Mouse (Mus musculus): ENCODE results near the gene Lcorl. TPM values are rescaled to one million over a fixed set of nuclear protein-coding genes. Genes with fewer than 3 reads are reported as not detected.
A peak's percentile ranks its signal among the peaks of the same experiment; 100 is the strongest.

The Lcorl gene
- polyA plus RNA-seq, 1 experiment from 2014 or later = 45.0 TPM

DNA sequence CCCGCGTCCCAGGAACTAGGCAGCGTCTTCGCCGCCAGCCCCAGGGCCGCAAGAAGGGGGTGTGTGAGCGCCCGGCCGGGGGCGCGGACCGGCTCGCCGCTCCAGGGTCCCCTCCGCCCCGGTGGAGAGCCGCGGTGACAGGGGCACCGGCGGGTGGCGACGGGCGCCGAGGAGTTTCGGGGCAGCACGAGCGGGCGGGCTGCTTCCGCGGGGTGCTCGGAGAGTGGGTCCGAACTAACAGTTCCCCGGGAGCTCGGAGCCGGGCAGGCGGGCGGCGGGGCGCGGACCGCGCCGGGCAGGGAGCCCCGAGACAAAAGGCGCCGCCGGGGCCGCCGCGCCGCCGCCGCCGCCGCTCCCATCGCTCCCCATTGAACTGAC, 550 bp downstream of the Lcorl start:
- Histone ChIP-seq H3K9ac (ENCODE audit: low read depth, low read length) (peak overlapping the region; percentile 96), H3K4me1 (replicated peaks; ENCODE audit: control insufficient read depth, insufficient read depth, low read length) (peaks cover 3% of the 10 kb centered on the region; the same call in 1 of the 2 replicates), H3K27me3 (ENCODE audit: control insufficient read depth, insufficient read depth, low read length) (no peaks in the 10 kb centered on the region), H3K36me3 (ENCODE audit: control insufficient read depth, insufficient read depth, low read length) (no peaks in the 10 kb centered on the region), H3K4me2 (replicated peaks; ENCODE audit: low read depth, low read length) (peak overlapping the region; percentile 52), H3K27ac (ENCODE audit: low read depth, low read length) (peak overlapping the region; percentile 99), H3K4me3 (ENCODE audit: low read depth, low read length) (peak overlapping the region; percentile 97), H3K9me3 (ENCODE audit: control insufficient read depth, low read length) (no peaks in the 10 kb centered on the region)
- DNase-seq (ENCODE audit: low spot score) = no peak
- ATAC-seq (ENCODE audit: low FRiP score) = no peak; the same call in 1 of the 2 replicates
- WGBS = 0% methylated on average over 14 of the region's 56 CpGs

DNA sequence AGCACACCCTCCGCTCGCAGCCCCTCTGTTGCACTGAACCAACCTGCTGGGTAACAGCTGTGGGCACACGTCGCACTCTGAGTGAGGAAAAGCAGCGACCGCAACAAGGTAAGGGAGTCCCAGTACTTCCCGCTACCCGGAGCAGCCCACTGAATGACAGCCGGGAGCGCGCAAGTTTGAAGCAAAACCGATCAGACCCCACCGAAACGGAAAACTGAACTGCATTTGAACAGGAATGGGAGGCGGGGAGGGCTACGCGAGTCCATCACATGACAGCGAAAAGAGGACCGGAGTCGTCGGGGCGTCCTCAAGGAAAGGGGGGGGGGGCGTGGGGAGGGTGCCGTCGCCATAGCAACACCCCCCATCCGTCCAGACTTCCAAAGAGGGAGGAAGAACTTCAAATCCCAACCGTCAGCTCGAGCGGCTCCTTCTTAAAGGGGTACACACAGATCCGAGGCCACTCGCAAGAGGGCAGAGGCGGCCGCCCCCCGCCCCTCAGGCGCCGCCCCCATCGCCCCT, 1.1 kb downstream of the Lcorl start:
- DNase-seq (ENCODE audit: low spot score) = peak; percentile 79
- peak; percentile 72 for ATAC-seq (ENCODE audit: low FRiP score)
- peak overlapping the region; percentile 52 for H3K4me2 ChIP-seq (replicated peaks; ENCODE audit: low read depth, low read length)
- whole genome bisulfite sequencing = 2% methylated on average over 30 of the region's 37 CpGs
- H3K27me3 ChIP-seq (ENCODE audit: control insufficient read depth, insufficient read depth, low read length) = no peaks in the 10 kb centered on the region
- H3K4me3 ChIP-seq (ENCODE audit: low read depth, low read length) = peak overlapping the region; percentile 97
- H3K9ac ChIP-seq (ENCODE audit: low read depth, low read length) = peak overlapping the region; percentile 96
- no peaks in the 10 kb centered on the region for H3K9me3 ChIP-seq (ENCODE audit: control insufficient read depth, low read length)
- peaks cover 3% of the 10 kb centered on the region; the same call in 1 of the 2 replicates for H3K4me1 ChIP-seq (replicated peaks; ENCODE audit: control insufficient read depth, insufficient read depth, low read length)
- no peaks in the 10 kb centered on the region for H3K36me3 ChIP-seq (ENCODE audit: control insufficient read depth, insufficient read depth, low read length)
- peak overlapping the region; percentile 99 for H3K27ac ChIP-seq (ENCODE audit: low read depth, low read length)

DNA sequence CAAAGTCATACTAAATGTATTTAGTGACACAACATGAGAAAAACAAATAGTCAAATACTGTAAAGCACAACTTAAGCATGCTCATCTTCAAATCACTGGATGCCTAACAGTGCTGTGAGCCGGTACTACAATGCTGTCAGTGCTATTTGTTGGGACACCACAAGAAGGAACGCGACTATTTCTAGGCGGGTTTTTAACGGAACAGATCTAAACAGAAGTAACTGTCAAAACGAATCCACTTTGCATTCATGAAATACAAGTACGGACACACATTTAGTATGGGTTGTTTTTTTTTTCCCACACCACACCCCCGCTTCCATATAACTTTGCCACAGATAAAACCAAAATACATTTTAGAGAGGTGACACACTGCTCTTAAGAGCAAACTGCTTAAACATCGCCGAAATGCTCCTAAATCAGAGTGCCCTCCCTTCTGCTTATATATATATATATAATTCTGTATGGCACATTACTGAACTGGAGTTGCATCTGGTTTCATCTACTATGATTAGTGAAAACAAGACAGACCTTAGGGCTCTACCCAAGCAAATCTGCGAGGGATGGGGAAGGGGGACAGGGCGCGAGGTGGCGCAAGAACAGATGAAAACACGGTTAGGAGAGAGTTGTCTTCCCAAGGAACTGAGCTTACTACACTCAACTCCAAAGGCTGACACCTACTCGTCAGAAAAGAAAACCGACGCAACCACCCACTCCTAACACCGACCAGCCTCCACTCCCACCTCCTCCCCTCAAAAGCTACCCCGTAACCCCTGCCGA, 1.7 kb downstream of the Lcorl start:
- Histone ChIP-seq H3K27me3 (ENCODE audit: control insufficient read depth, insufficient read depth, low read length) (no peaks in the 10 kb centered on the region), H3K27ac (ENCODE audit: low read depth, low read length) (peak overlapping the region; percentile 99), H3K36me3 (ENCODE audit: control insufficient read depth, insufficient read depth, low read length) (no peaks in the 10 kb centered on the region), H3K9me3 (ENCODE audit: control insufficient read depth, low read length) (no peaks in the 10 kb centered on the region), H3K4me3 (ENCODE audit: low read depth, low read length) (peak overlapping the region; percentile 97), H3K4me2 (replicated peaks; ENCODE audit: low read depth, low read length) (peak overlapping the region; percentile 52), H3K4me1 (replicated peaks; ENCODE audit: control insufficient read depth, insufficient read depth, low read length) (peaks cover 3% of the 10 kb centered on the region; the same call in 1 of the 2 replicates), H3K9ac (ENCODE audit: low read depth, low read length) (peak overlapping the region; percentile 96; the same call in 1 of the 2 replicates)
- DNase-seq (ENCODE audit: low spot score) (peak; percentile 9), ATAC-seq (ENCODE audit: low FRiP score) (no peak)
- 29% methylated on average over 21 of the region's 21 CpGs for WGBS

DNA sequence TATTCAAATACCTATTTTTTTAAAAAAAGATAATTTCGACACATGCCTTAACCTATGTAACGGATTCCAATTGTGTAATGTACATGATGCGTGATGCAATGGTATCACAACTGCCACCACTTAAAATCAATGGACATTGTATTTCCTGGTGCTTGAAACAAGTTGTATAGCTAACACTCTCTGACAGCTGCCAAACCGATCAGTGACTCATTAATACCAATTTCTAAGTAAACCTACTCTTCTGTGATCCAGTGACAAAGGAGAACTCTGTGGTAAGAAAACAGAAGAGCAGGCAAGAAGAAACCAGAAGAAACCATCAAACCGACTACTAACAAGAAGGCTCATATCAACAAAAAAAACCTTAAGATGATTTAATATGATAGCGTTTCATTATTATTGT, 12.7 kb downstream of the Lcorl start:
- ATAC-seq (ENCODE audit: low FRiP score) (no peak), DNase-seq (ENCODE audit: low spot score) (no peak)
- no peak overlapping the region for H3K4me2 ChIP-seq (replicated peaks; ENCODE audit: low read depth, low read length)
- no peaks in the 10 kb centered on the region for H3K36me3 ChIP-seq (ENCODE audit: control insufficient read depth, insufficient read depth, low read length)
- no peaks in the 10 kb centered on the region for H3K27me3 ChIP-seq (ENCODE audit: control insufficient read depth, insufficient read depth, low read length)
- no peaks in the 10 kb centered on the region for H3K9me3 ChIP-seq (ENCODE audit: control insufficient read depth, low read length)
- H3K4me3 ChIP-seq (ENCODE audit: low read depth, low read length) = no peak overlapping the region
- 98% methylated on average over 6 of the region's 6 CpGs for WGBS
- no peak overlapping the region for H3K27ac ChIP-seq (ENCODE audit: low read depth, low read length)
- H3K4me1 ChIP-seq (replicated peaks; ENCODE audit: control insufficient read depth, insufficient read depth, low read length) = no peaks in the 10 kb centered on the region
- H3K9ac ChIP-seq (ENCODE audit: low read depth, low read length) = no peak overlapping the region

DNA sequence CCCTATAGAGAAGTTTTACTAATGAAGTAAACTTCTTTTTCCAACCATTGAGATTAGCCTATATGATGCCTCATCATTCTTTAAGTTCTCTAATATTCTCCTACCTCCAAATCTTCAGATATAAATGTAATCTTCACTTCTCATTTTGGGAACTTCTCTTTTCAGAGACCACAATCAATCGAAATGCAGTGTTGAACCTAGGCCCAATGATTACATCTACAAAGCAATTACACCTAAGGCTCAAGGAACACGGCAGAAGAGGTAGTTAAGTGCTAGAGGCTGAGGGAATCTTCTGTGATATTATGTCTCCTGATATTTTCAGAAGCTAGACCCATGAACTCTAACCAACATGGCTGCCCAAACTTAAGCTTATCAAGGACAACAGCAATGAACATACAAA, 22.3 kb downstream of the Lcorl start:
- ATAC-seq (ENCODE audit: low FRiP score) (no peak), DNase-seq (ENCODE audit: low spot score) (no peak)
- Histone ChIP-seq H3K36me3 (ENCODE audit: control insufficient read depth, insufficient read depth, low read length) (no peaks in the 10 kb centered on the region), H3K4me2 (replicated peaks; ENCODE audit: low read depth, low read length) (no peak overlapping the region), H3K9me3 (ENCODE audit: control insufficient read depth, low read length) (no peaks in the 10 kb centered on the region), H3K9ac (ENCODE audit: low read depth, low read length) (no peak overlapping the region), H3K4me3 (ENCODE audit: low read depth, low read length) (no peak overlapping the region), H3K4me1 (replicated peaks; ENCODE audit: control insufficient read depth, insufficient read depth, low read length) (no peaks in the 10 kb centered on the region), H3K27ac (ENCODE audit: low read depth, low read length) (no peak overlapping the region), H3K27me3 (ENCODE audit: control insufficient read depth, insufficient read depth, low read length) (no peaks in the 10 kb centered on the region)
- 88% methylated on average over 2 of the region's 2 CpGs for WGBS

DNA sequence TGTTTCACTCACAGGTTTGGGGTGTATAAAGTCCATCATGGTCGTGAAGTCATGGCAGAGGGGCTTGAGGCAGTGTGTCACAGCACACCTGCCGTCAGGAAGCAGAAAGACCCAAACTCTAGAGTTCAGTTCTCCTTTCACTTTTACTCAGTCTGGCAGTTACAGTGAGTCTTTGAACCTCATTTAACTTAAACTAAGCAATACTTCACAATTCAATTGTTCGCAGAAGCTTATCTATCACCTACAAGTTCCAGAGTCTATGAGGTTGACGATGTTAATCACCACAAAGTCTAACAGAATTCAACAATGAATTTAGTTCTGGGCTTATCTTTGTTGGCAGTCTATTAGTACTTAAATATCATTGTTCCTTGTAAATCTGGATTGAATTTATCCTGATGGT, 45.9 kb downstream of the Lcorl start:
- ATAC-seq (ENCODE audit: low FRiP score) (no peak), DNase-seq (ENCODE audit: low spot score) (no peak)
- 98% methylated on average over 4 of the region's 4 CpGs for WGBS

DNA sequence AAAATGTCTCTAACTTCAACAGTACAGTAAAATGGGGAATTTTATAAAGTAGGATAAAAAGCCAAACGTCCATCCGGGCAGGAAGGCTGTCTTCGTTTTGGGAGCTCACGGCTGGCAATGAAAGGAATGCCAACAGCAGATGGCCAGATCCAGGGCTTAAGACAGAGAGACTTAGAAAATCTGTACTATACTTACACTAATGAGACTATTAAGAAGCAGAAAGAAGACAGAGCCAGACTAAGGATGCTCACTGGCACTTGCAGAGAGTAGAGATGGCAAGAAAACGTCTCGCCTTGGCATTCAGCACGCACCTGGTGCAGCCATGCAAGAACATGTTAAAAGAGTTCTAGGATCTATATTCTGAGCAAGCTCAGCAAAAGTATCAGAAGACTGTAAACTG, 65.6 kb downstream of the Lcorl start:
- ATAC-seq (ENCODE audit: low FRiP score) (no peak), DNase-seq (ENCODE audit: low spot score) (no peak)
- no peaks in the 10 kb centered on the region for H3K36me3 ChIP-seq (ENCODE audit: control insufficient read depth, insufficient read depth, low read length)
- WGBS = 92% methylated on average over 7 of the region's 7 CpGs
- H3K4me2 ChIP-seq (replicated peaks; ENCODE audit: low read depth, low read length) = no peak overlapping the region
- H3K4me3 ChIP-seq (ENCODE audit: low read depth, low read length) = no peak overlapping the region
- no peaks in the 10 kb centered on the region for H3K4me1 ChIP-seq (replicated peaks; ENCODE audit: control insufficient read depth, insufficient read depth, low read length)
- no peaks in the 10 kb centered on the region for H3K27me3 ChIP-seq (ENCODE audit: control insufficient read depth, insufficient read depth, low read length)
- no peak overlapping the region for H3K9ac ChIP-seq (ENCODE audit: low read depth, low read length)
- no peak overlapping the region for H3K27ac ChIP-seq (ENCODE audit: low read depth, low read length)
- no peaks in the 10 kb centered on the region for H3K9me3 ChIP-seq (ENCODE audit: control insufficient read depth, low read length)

More for the DNA sequence above, 45.9 kb downstream of the Lcorl start:
- Histone ChIP-seq H3K4me1 (replicated peaks; ENCODE audit: control insufficient read depth, insufficient read depth, low read length) (no peaks in the 10 kb centered on the region), H3K4me3 (ENCODE audit: low read depth, low read length) (no peak overlapping the region), H3K36me3 (ENCODE audit: control insufficient read depth, insufficient read depth, low read length) (no peaks in the 10 kb centered on the region), H3K9me3 (ENCODE audit: control insufficient read depth, low read length) (no peaks in the 10 kb centered on the region; the same call in 1 of the 2 replicates), H3K27ac (ENCODE audit: low read depth, low read length) (no peak overlapping the region), H3K9ac (ENCODE audit: low read depth, low read length) (no peak overlapping the region), H3K4me2 (replicated peaks; ENCODE audit: low read depth, low read length) (no peak overlapping the region), H3K27me3 (ENCODE audit: control insufficient read depth, insufficient read depth, low read length) (no peaks in the 10 kb centered on the region)

DNA sequence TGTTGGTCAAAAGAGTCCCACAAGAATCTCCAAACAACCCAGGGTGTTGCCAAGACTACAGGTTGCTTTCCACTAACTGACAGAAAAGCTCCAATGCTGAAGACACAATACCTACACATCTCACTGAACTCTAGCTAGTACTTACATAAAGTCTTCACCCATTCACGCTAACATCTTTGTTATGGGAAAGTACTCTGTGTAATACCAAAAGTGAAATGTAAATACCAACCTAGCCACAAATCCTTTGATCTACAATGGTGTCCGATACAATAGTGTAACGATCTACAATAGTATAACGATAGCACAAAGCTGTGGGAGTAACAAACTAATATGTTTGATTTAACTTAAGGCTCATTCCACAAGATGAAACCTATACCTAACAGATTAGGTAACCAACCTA, 67.2 kb downstream of the Lcorl start:
- WGBS = 96% methylated on average over 4 of the region's 4 CpGs
- Histone ChIP-seq H3K9ac (ENCODE audit: low read depth, low read length) (no peak overlapping the region), H3K4me3 (ENCODE audit: low read depth, low read length) (no peak overlapping the region), H3K27ac (ENCODE audit: low read depth, low read length) (no peak overlapping the region), H3K36me3 (ENCODE audit: control insufficient read depth, insufficient read depth, low read length) (no peaks in the 10 kb centered on the region), H3K27me3 (ENCODE audit: control insufficient read depth, insufficient read depth, low read length) (no peaks in the 10 kb centered on the region), H3K4me2 (replicated peaks; ENCODE audit: low read depth, low read length) (no peak overlapping the region), H3K4me1 (replicated peaks; ENCODE audit: control insufficient read depth, insufficient read depth, low read length) (no peaks in the 10 kb centered on the region), H3K9me3 (ENCODE audit: control insufficient read depth, low read length) (no peaks in the 10 kb centered on the region)
- ATAC-seq (ENCODE audit: low FRiP score) = no peak
- no peak for DNase-seq (ENCODE audit: low spot score)

Measured in hindbrain, embryonic 11.5 days (tissue).